Mouse (Mus musculus): ENCODE results near the gene Gm43191. TPM values are rescaled to one million over a fixed set of nuclear protein-coding genes. Genes with fewer than 3 reads are reported as not detected.
A peak's percentile ranks its signal among the peaks of the same experiment; 100 is the strongest.

Gene Gm43191
- polyA plus RNA-seq, 1 experiment from 2014 or later, result not detected

DNA sequence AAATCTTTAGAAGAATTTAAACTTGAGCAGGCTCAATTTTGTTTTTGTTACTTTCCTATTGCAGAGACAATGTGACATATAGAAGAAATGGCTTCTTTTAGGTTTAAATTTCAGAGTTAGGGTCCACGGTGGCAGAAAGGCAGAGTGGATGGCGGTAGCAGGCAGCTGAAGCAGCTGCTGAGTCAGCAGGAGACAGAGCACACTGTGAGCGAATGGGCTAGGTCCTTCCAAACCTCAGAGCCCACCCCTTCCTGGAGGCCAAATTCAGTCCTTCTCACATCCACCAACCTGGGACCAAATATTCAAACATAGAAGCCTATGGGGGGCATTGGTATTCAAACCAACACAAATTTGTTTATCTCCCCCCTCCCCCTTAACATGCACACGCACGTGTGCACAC, 79.3 kb downstream of the Gm43191 start:
- 91% methylated on average over 5 of the region's 5 CpGs for WGBS
- no peaks in the 10 kb centered on the region for H3K9me3 ChIP-seq (replicated peaks)
- no peaks in the 10 kb centered on the region for H3K4me1 ChIP-seq
- no peaks in the 10 kb centered on the region for H3K27me3 ChIP-seq
- no peak overlapping the region for H3K4me2 ChIP-seq
- peaks cover 6% of the 10 kb centered on the region; the same call in 1 of the 2 replicates for H3K36me3 ChIP-seq (ENCODE audit: poor library complexity, severe bottlenecking)
- no peak overlapping the region for H3K27ac ChIP-seq
- no peak for ATAC-seq
- H3K4me3 ChIP-seq, result no peak overlapping the region
- H3K9ac ChIP-seq, result no peak overlapping the region

DNA sequence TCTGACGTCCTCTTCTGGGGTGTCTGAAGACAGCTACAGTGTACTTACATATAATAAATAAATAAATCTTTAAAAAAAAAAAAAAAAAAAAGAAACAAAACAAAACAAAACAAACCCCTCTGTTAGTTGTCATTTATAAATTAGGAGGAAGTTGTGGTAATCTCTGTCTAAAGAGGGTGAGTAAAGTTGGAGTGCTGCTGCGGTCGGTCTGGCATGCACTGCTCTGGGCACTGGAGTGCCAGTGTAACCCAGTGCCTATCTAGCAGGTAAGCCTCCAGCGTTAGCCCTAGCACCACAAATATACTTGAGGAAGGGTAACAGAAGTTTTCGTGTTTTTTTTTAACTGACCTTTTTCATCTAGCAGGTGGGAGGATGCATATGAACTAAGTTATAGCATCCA, 80.1 kb downstream of the Gm43191 start:
- H3K27me3 ChIP-seq, result no peaks in the 10 kb centered on the region
- H3K9ac ChIP-seq, result no peak overlapping the region
- peaks cover 2% of the 10 kb centered on the region for H3K4me1 ChIP-seq
- H3K36me3 ChIP-seq (ENCODE audit: poor library complexity, severe bottlenecking), result peaks cover 1% of the 10 kb centered on the region; the same call in 1 of the 2 replicates
- H3K4me2 ChIP-seq, result no peak overlapping the region
- no peak for ATAC-seq
- H3K9me3 ChIP-seq (replicated peaks), result no peaks in the 10 kb centered on the region
- no peak overlapping the region for H3K27ac ChIP-seq
- H3K4me3 ChIP-seq, result no peak overlapping the region
- WGBS, result 93% methylated on average over 5 of the region's 5 CpGs

DNA sequence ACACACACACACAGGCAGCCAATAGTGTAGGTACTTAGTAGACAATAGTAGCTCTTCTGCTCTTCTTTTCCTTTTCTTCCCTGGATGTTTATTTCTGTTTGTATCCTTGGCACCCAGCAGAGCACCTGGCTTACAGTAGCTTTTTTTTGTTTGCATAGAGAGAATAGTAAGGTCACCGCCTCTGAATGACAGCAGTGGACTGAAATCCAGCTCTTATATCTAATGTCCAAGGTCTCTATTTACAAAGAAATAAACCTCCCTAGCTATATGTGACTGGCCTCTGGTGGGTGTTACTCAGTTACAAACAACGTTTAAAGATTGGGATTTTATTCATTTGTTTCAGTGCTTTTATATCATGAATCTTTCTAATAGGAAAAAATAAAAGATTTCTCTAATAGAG, 81.4 kb downstream of the Gm43191 start:
- Histone ChIP-seq H3K4me2 (no peak overlapping the region), H3K9me3 (replicated peaks) (no peaks in the 10 kb centered on the region), H3K9ac (no peak overlapping the region), H3K4me1 (peaks cover 8% of the 10 kb centered on the region), H3K4me3 (no peak overlapping the region), H3K27me3 (no peaks in the 10 kb centered on the region), H3K36me3 (ENCODE audit: poor library complexity, severe bottlenecking) (no peaks in the 10 kb centered on the region), H3K27ac (no peak overlapping the region)
- WGBS, result 95% methylated on average over 2 of the region's 2 CpGs
- no peak for ATAC-seq

DNA sequence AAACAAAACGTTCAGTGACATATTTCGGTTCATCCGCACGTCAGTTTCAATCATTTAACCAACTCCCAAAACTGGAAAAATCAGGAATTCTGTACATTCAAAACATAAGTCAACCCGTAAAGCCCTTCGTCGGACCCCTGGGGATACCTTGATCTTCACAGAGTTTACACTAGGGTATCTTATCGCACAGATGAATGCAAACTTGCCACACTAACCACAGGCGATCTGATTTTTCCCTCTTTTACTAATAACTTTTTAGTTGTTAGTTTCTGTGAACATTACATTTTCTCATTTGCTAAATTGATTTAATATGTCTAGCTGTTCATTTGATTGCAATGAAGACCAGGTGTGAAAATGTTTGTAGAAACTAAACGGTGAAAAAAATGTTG, 85.5 kb downstream of the Gm43191 start:
- no peaks in the 10 kb centered on the region for H3K9me3 ChIP-seq (replicated peaks)
- no peak for ATAC-seq
- no peaks in the 10 kb centered on the region for H3K27me3 ChIP-seq
- H3K4me2 ChIP-seq, result peak overlapping the region; percentile 83
- WGBS, result 10% methylated on average over 10 of the region's 10 CpGs
- peak overlapping the region; percentile 82 for H3K9ac ChIP-seq
- peaks cover 15% of the 10 kb centered on the region for H3K4me1 ChIP-seq
- H3K4me3 ChIP-seq, result peak overlapping the region; percentile 85
- peaks cover 13% of the 10 kb centered on the region for H3K36me3 ChIP-seq (ENCODE audit: poor library complexity, severe bottlenecking)
- no peak overlapping the region for H3K27ac ChIP-seq

DNA sequence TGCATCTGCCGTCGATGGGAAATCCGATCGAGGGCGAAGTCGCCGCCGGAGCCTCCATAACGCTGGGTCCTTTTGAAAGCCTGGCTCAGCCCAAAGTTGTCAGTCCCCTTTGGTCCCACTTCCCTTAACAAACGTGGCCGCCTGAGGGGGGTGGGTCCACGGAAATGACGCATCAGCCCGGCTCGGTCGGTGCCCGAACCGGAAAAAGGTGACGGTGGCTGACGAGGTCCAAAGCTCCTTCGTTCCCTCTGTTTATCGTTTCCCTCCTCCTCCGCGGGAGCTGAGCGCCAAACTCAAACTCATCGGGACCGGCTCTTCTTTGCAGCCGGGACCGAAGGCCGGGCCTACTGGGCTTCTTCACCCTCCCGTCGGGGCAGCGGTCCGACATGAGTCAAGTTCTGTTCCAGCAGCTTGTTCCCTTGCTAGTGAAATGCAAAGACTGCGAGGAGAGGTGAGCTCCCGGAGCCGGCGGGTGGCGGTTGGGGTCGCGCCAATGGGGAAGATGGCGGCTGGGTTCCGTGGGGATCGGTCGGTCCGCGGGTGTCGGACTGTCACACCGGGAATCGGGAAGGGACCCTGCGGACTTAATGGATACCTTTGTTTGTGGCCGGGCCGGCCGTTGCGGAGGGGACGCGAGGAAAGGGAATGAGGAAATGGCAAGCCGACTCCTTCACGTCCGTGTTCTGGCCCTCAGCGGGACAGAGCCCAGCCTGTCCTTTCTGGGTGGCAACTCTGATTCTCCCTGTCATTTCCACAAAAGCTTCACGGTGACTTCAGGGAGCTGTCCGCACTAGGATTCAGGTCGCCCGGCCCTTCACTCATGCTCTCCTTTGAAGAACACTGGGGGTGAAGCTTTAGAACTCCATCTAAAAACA, 86.1 kb downstream of the Gm43191 start, which contains the start of gene Sass6:
Sass6 (plus strand) TSS at position 255 of the 875 bp plus-strand sequence.
- Histone ChIP-seq H3K4me3 (peak within 1 kb of the TSS; percentile 85), H3K27ac (peak within 1 kb of the TSS; percentile 85), H3K4me1 (peaks cover 15% of the 10 kb centered on the region), H3K4me2 (peak within 1 kb of the TSS; percentile 83), H3K9me3 (replicated peaks) (no peaks in the 10 kb centered on the region), H3K27me3 (no peaks in the 10 kb centered on the region), H3K9ac (peak within 1 kb of the TSS; percentile 82), H3K36me3 (ENCODE audit: poor library complexity, severe bottlenecking) (peaks cover 20% of the 10 kb centered on the region)
- peak; percentile 99 for ATAC-seq
- WGBS, result under 1% methylated on average over 62 of the region's 65 CpGs

DNA sequence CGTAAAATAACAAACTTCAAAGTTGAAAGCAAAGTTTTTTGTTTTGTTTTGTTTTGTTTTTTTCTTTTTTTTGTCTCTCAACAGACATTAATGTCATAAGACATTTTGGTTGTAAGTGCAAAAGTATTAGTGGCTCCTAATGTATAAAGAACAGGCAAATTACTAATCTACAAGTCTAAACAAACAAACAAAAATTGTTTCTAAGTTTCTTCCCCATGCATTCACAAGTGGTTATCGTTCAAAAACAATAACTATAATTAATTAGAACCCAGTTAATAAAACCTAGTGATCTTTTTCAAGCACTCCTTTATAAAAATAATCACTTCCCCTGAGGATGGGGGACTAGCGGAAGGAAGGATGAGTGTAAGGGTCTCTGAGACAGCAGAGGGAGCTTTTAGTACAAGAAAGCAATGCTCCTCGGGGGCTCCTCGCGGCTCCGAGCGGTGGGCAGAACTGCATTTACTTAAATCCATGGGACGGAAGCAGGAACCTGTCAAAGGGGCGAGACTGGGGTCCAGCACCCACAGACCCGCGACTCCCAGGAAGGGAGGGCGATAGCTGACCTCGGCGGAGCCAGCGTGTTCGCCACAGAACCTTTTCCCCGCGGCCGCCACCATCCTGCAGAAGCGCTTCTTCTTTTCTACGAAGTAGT, 86.9 kb downstream of the Gm43191 start:
- H3K36me3 ChIP-seq (ENCODE audit: poor library complexity, severe bottlenecking), result peaks cover 27% of the 10 kb centered on the region

More for the DNA sequence above, 86.9 kb downstream of the Gm43191 start:
- H3K4me2 ChIP-seq, result peak overlapping the region; percentile 83
- peak overlapping the region; percentile 85 for H3K4me3 ChIP-seq
- peak; percentile 79 for ATAC-seq
- peak overlapping the region; percentile 82 for H3K9ac ChIP-seq
- no peaks in the 10 kb centered on the region for H3K27me3 ChIP-seq
- H3K27ac ChIP-seq, result peak overlapping the region; percentile 85
- H3K4me1 ChIP-seq, result peaks cover 15% of the 10 kb centered on the region
- H3K9me3 ChIP-seq (replicated peaks), result no peaks in the 10 kb centered on the region
- WGBS, result 3% methylated on average over 22 of the region's 22 CpGs

Other genes with a start within 250 kb of the Gm43191 start
- 113 and 118 TPM in 2 replicates for gene Rtca, start 173.1 kb downstream of the Gm43191 start, polyA plus RNA-seq (2015; fragmentation: Nextera tagmentation; extraction: Ambion mirVana)
- 12.1 and 14.0 TPM in 2 replicates for gene Dbt, start 168.2 kb downstream of the Gm43191 start, polyA plus RNA-seq (2015; fragmentation: Nextera tagmentation; extraction: Ambion mirVana)
- gene Lrrc39, start 118.3 kb downstream of the Gm43191 start, polyA plus RNA-seq (2015; fragmentation: Nextera tagmentation; extraction: Ambion mirVana), result 0.36 and 0.58 TPM in 2 replicates
- gene Sass6, start 86.3 kb downstream of the Gm43191 start, polyA plus RNA-seq (2015; fragmentation: Nextera tagmentation; extraction: Ambion mirVana), result 28.4 and 29.7 TPM in 2 replicates
- gene Trmt13, start 66.7 kb downstream of the Gm43191 start, polyA plus RNA-seq (2015; fragmentation: Nextera tagmentation; extraction: Ambion mirVana), result 30.7 TPM in 2 replicates
- 68.5 and 72.6 TPM in 2 replicates for gene Mfsd14a, start 18.6 kb downstream of the Gm43191 start, polyA plus RNA-seq (2015; fragmentation: Nextera tagmentation; extraction: Ambion mirVana)
- gene Slc35a3, start 31.6 kb upstream of the Gm43191 start, polyA plus RNA-seq (2015; fragmentation: Nextera tagmentation; extraction: Ambion mirVana), result 5.3 and 6.0 TPM in 2 replicates
- gene Agl, start 126.9 kb upstream of the Gm43191 start, polyA plus RNA-seq (2015; fragmentation: Nextera tagmentation; extraction: Ambion mirVana), result 12.7 and 13.8 TPM in 2 replicates
- gene Frrs1, start 178.2 kb upstream of the Gm43191 start, polyA plus RNA-seq (2015; fragmentation: Nextera tagmentation; extraction: Ambion mirVana), result 3.8 and 5.3 TPM in 2 replicates